Mouse (Mus musculus) NIH3T3 (cell line): ENCODE results near the gene Olfr522.
A peak's percentile ranks its signal among the peaks of the same experiment; 100 is the strongest.
"Not testable (repeated sequence)": the region's sequence is repeated elsewhere in the genome, so short reads cannot be mapped to it uniquely, and the experiment has no call there.

Experiments
- DNase-seq: peaks from one replicate; pipeline ENCODE4 v3.0.0-alpha.2; 2012; ENCODE audit warnings: low read depth

The Olfr522 gene

DNA sequence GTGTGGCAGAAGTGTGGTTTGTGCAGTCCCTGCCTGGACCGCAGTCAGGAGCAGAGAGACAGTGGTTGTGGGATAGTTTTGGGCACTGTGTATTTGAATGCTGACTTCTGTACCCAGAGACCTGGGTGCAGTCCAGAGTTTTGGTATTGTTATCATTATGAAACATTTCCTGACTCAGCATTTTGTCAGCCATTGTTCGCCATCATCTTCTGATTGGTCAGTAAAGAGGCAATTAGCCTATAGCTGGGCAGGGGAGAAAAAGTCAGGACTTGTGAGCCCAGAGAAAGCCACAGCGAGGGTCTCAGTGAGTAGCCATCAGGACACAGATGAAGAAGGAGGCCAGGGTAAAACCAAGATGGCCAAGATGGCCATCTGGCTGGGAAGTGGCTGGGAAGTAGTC, 4.2 kb downstream of the Olfr522 start:
- DNase-seq, result no peak

DNA sequence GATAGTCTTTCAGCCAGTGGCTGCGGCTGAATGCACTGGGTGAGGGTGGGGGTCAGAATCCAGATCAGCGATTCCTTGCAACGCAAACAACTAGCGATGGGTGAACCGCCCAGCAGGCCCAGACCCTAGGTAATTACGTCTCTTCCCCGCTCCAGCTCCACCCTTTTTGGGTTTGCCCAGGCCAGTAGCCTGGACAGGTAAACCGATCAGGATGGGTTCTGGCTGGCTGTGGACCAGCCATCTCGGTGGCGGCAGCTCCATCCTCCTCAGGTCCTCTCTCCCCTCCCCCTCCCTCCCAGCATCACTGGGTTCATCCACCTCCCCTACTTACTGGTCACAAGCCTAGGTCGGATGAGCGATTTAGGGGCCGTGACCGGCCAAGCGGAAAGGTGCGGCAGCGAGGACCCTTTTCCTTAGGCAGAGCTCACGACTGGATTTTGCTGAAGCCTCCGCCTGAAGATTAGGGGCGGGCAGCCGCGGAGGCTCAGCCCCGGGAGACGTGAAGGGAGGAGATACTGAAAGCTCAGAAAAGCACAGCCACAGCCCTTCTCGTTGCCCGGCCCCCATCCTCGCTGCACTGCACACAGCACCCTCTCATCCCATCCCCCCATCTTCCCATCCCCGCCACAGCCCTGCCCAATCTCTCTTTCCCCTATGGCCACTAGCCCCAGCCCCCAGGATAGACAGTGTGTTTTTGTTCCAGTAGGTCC, 10.2 kb downstream of the Olfr522 start, which contains the start of gene Sprn:
Gene Sprn, minus strand, starts transcription at position 660 of the 710 bp plus-strand sequence.
- no peak for DNase-seq

DNA sequence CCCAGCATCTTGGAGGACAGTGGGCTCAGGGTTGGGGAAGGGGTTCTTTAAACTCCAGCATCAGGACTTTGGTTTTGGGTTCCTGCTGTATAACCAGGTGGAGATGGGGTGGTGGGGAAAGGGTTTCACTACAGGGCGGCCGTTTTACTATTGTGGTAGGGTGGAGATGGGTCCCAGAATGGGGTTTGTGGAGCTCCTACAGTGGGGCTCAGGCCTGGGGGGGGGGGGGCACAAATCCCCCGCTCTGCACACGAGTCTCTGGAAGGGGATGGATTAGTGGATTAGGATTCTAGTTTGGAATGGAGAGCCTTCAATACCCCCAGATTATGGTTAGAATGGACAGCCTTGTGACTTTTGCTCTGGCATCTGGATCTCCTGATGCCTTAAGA, 10.7 kb downstream of the Olfr522 start:
- no peak for DNase-seq

DNA sequence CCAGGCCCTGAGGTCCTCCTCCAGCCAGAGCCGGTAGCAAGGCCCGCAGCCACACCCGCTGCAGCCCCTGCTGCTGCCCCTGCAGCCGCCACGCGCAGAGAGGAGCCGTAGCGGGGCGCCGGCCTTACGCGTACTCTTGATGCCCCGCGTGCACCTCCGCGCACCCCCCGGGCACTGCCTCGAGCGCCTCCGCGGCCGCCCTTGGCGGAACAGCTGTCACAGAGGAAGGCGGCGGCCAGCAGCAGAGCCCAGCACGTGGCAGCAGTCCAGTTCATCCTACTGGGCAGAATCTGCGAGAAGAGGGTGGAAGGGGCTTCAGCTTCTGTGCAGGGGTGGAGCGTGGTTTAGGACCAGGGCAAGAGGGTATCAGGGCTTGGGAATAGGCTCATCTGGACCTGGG, 11.2 kb downstream of the Olfr522 start:
- no peak for DNase-seq

- DNase-seq, result no peak
These were observed 20.0 kb downstream of the Olfr522 start for GRCm38 (mm10) chr7:140144550-140144949.

- peak; percentile 86 for DNase-seq
These were observed 23.2 kb downstream of the Olfr522 start for GRCm38 (mm10) chr7:140141350-140141749.

DNA sequence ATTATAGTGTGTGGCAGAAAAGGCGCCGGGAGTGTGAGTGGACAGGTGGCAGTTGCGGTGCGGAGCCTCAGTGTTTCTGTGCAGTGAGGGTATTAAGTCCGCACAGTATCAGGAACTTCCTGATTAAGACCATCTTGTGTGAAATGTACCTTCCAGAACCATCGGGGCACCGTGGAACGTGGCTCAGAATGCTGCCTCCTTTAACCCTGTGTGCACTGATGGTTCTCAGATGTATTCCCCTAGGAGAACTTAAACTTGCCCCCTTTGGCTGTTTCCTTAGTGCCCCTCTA, 26.6 kb downstream of the Olfr522 start:
- no peak for DNase-seq

DNA sequence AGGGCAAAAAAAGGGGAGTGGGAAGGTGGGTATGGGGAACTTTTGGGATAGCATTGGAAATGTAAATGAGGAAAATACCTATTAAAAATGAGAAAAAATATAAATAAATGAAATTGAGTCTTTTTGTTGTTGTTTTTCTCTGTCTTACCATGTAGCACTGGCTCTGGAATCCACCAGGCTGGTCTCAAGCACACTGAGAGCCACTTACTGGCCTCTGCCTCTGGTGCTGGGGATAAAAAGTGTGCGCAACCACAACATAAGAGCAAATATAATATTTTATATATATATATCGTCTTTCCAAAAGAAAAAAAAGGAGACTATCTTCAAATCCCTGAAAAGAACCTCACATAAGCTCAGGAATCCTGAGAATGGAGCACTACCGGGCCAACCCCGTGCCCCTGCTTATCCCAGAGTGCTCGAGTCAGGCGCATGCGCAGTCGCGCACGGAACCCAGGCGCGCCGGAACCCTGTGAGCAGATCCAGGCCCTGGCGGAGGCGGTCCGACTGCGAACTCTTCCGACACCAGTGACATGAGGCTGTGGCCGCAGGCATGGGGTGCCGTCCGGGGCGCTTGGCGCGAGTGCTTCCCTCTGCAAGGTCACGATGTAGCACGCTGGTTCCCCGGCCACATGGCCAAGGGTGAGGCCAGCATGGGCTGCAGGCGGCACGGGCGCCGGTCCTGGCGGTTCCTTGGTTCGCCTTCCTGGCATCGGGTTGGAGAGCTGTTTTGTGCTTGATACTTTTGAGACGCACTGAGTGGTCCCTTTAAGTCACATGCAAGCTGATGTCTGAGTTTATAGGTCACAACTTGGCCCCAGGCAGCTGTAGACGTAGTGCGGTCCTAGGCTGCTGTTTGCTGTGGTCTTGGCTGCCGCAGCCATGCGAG, 27.2 kb downstream of the Olfr522 start, which contains the start of gene Mtg1:
Gene Mtg1, plus strand, starts transcription at position 430 of the 886 bp plus-strand sequence.
- peak; percentile 96 for DNase-seq

DNA sequence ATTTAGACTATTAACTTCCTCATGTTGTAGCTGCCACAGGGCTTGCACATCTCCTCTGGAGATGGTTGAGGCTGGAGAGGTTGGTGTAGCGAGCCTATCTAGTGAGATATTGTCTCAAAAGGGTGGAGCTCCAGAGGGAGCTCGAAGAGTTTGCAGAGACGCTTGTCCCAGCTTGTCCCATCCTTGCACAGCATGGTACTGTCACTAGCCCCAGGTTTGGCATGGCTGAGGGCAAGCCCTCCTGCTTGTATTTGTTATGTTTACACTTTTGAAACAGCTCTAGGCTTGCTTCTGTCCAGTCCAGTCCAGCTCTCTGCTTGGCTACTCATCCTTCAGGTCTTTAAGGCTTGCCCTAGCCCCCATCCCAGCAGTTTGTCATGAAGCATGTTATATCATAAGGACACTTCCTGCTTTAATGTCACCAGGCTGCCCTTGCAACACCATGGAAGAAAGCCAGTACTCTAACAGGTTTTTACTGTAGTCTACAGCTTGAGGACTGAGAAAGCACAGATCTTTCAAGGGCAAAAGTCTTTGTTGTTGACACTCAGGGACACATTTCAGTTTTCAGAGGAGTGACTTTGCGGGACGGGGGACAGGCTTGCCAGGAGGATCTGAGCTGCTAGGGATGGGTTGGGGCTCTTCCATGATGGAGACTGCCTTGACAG, 29.3 kb downstream of the Olfr522 start:
- DNase-seq, result no peak

GRCm38 (mm10) chr7:140134033-140134432, 30.5 kb downstream of the Olfr522 start:
- not testable (repeated sequence) for DNase-seq

GRCm38 (mm10) chr7:140132184-140132583, 32.4 kb downstream of the Olfr522 start:
- DNase-seq, result not testable (repeated sequence)

- no peak for DNase-seq
These were observed 36.7 kb downstream of the Olfr522 start for GRCm38 (mm10) chr7:140127911-140128310.

DNA sequence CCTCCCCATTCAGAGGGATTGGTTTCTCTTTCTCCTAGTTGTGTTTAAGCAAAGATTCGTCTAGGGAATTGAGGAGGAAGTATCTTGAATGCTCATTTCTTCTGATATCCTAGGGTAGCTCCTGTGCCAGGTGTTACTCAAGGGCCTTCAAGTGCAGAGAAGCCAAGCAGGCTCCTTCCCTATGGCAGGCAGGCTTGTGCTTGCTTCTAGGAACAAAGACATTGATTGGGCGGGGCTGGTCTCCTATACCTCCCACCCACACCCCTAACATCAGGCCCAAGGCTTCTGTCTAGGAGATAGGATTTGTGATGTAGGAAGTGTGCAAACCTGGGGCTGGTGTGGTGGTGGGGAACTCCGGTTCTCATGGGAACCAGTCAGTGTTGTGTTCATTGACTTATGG, 37.6 kb downstream of the Olfr522 start:
- no peak for DNase-seq

DNA sequence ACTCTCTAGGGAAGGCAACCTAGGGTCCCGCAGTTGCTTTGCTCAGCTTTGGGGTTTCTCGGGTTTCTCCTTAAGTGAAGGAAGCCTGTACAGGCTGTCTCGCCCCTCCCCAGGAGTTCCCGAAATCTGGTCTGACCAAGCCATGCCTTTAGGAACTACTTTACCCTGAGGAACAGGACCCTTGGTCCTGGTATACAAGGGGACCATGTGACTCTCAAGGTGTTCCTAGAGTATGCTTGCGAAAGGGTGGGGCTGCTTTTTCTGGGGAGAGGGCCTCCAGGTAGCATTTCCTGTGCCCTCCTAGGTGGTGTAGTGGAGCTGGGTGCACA, 38.6 kb downstream of the Olfr522 start:
- DNase-seq, result no peak

DNA sequence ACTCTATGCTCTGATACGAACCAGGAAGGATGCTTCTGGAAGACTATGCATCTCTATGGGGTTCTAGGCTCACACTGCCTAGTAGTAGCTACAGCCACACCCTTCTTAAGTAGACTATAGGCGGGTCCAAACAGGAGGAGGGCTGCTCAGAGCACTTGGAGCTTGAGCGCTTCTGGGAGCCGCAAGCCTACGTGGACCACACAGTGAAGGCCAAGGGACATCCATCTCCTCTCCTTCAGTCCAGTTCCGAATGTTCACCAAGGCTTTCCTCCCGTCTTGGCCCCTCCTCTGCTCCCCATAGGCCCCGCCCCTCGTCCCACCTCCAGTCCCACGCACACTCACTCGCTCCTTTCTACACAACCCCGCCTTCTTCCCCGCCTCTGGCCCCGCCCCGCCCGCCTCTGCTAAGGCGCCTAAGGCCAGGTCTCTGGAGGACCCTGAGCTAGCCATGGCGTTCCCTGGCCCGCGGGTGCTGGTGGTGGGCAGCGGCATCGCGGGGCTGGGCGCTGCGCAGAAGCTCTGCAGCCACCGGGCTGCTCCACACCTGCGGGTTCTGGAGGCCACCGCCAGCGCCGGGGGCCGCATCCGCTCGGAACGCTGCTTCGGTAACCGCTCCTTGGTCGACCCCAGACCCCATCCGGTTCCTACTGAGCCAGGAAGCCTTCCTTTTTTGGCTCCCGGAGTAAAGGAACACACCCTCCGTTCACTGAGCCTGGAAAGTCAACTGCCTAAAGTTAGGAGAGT, 39.1 kb downstream of the Olfr522 start:
- peak; percentile 94 for DNase-seq

DNA sequence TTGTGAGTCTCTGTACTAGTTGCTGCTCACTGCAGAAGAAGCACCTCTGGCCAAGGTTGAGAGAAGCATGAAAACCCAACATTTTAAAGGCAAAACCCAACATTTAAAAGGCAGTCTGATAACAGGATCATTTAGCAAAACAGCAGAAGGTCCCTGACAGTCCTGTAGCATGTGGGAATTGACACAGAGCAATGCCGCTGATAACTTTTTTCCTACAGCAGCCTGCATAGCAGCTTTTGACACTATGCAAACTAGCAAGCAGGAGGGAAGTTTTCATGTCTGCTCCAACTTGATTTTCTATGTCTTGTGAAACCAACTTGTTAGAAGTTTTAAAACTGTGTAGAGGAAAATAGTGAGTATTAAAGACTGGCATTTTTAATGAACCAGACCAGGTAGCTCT, 40.2 kb downstream of the Olfr522 start:
- no peak for DNase-seq

GRCm38 (mm10) chr7:140122765-140123164, 41.8 kb downstream of the Olfr522 start:
- DNase-seq, result peak; percentile 34

GRCm38 (mm10) chr7:140121338-140121910, 43.1 kb downstream of the Olfr522 start:
- peak; percentile 45 for DNase-seq

- no peak for DNase-seq
These were observed 44.1 kb downstream of the Olfr522 start for GRCm38 (mm10) chr7:140120484-140120883.

GRCm38 (mm10) chr7:140116329-140117054, 48.1 kb downstream of the Olfr522 start, which contains the start of gene Echs1:
Gene Echs1, minus strand, starts transcription at chr7:140116476.
- DNase-seq, result peak; percentile 92
